Mouse (Mus musculus): Measurements from ENCODE around the gene Galt. TPM values are rescaled to one million over a fixed set of nuclear protein-coding genes. Genes with fewer than 3 reads are reported as not detected.
"Not testable (repeated sequence)": the region's sequence is repeated elsewhere in the genome, so short reads cannot be mapped to it uniquely, and the experiment has no call there.

The Galt gene
- polyA plus RNA-seq, 1 experiment = 211 TPM

GRCm38 (mm10) chr4:41760911-41761310 lies 5.9 kb downstream of the Galt start:
- H3K27me3 ChIP-seq (ENCODE audit: control insufficient read depth, insufficient read depth, low read length) = no peaks in the 10 kb centered on the region
- DNase-seq = no peak
- peak overlapping the region; percentile 35; the same call in 1 of the 2 replicates for H3K27ac ChIP-seq (ENCODE audit: control insufficient read depth, insufficient read depth, low read length)
- TF ChIP-seq POLR2A (IDR thresholded peaks at IDR 0.05; ENCODE audit: control insufficient read depth, extremely low read depth, insufficient read depth, low read length, poor library complexity) (no peak), CTCF (IDR thresholded peaks at IDR 0.05; ENCODE audit: borderline replicate concordance, control insufficient read depth, extremely low read depth, insufficient read depth, low read length, poor library complexity) (no peak)
- H3K4me1 ChIP-seq (replicated peaks; ENCODE audit: control insufficient read depth, insufficient read depth, low read length) = peaks cover 17% of the 10 kb centered on the region
- H3K36me3 ChIP-seq (ENCODE audit: control insufficient read depth, insufficient read depth, low read length) = peaks cover 6% of the 10 kb centered on the region
- no peak overlapping the region for H3K4me3 ChIP-seq (ENCODE audit: control insufficient read depth, insufficient read depth, low read length)
- 89% methylated on average over 4 of the region's 4 CpGs for whole genome bisulfite sequencing

GRCm38 (mm10) chr4:41761680-41762079 lies 6.7 kb downstream of the Galt start:
- DNase-seq = no peak
- Histone ChIP-seq H3K27ac (ENCODE audit: control insufficient read depth, insufficient read depth, low read length) (no peak overlapping the region), H3K4me1 (replicated peaks; ENCODE audit: control insufficient read depth, insufficient read depth, low read length) (peaks cover 12% of the 10 kb centered on the region), H3K27me3 (ENCODE audit: control insufficient read depth, insufficient read depth, low read length) (no peaks in the 10 kb centered on the region), H3K4me3 (ENCODE audit: control insufficient read depth, insufficient read depth, low read length) (no peak overlapping the region), H3K36me3 (ENCODE audit: control insufficient read depth, insufficient read depth, low read length) (peaks cover 6% of the 10 kb centered on the region)
- TF ChIP-seq POLR2A (IDR thresholded peaks at IDR 0.05; ENCODE audit: control insufficient read depth, extremely low read depth, insufficient read depth, low read length, poor library complexity) = no peak
- no peak for TF ChIP-seq CTCF (IDR thresholded peaks at IDR 0.05; ENCODE audit: borderline replicate concordance, control insufficient read depth, extremely low read depth, insufficient read depth, low read length, poor library complexity)

- Histone ChIP-seq H3K36me3 (ENCODE audit: control insufficient read depth, insufficient read depth, low read length) (peaks cover 6% of the 10 kb centered on the region), H3K27ac (ENCODE audit: control insufficient read depth, insufficient read depth, low read length) (no peak overlapping the region), H3K4me3 (ENCODE audit: control insufficient read depth, insufficient read depth, low read length) (no peak overlapping the region), H3K4me1 (replicated peaks; ENCODE audit: control insufficient read depth, insufficient read depth, low read length) (peaks cover 12% of the 10 kb centered on the region), H3K27me3 (ENCODE audit: control insufficient read depth, insufficient read depth, low read length) (no peaks in the 10 kb centered on the region)
- 90% methylated on average over 8 of the region's 8 CpGs for WGBS
- TF ChIP-seq POLR2A (IDR thresholded peaks at IDR 0.05; ENCODE audit: control insufficient read depth, extremely low read depth, insufficient read depth, low read length, poor library complexity) = no peak
- no peak for TF ChIP-seq CTCF (IDR thresholded peaks at IDR 0.05; ENCODE audit: borderline replicate concordance, control insufficient read depth, extremely low read depth, insufficient read depth, low read length, poor library complexity)
- DNase-seq = no peak
Observed at GRCm38 (mm10) chr4:41762099-41762687, 7.2 kb downstream of the Galt start.

- not testable (repeated sequence) for DNase-seq; H3K36me3 ChIP-seq (ENCODE audit: control insufficient read depth, insufficient read depth, low read length); H3K4me3 ChIP-seq (ENCODE audit: control insufficient read depth, insufficient read depth, low read length); H3K27me3 ChIP-seq (ENCODE audit: control insufficient read depth, insufficient read depth, low read length); H3K27ac ChIP-seq (ENCODE audit: control insufficient read depth, insufficient read depth, low read length)
- H3K4me1 ChIP-seq (replicated peaks; ENCODE audit: control insufficient read depth, insufficient read depth, low read length) = peaks cover 12% of the 10 kb centered on the region
- 91% methylated on average over 8 of the region's 8 CpGs for WGBS
Observed at GRCm38 (mm10) chr4:41762688-41763114, 7.7 kb downstream of the Galt start.

- peaks cover 12% of the 10 kb centered on the region for H3K4me1 ChIP-seq (replicated peaks; ENCODE audit: control insufficient read depth, insufficient read depth, low read length)
- not testable (repeated sequence) for H3K27me3 ChIP-seq (ENCODE audit: control insufficient read depth, insufficient read depth, low read length); DNase-seq; H3K27ac ChIP-seq (ENCODE audit: control insufficient read depth, insufficient read depth, low read length); H3K4me3 ChIP-seq (ENCODE audit: control insufficient read depth, insufficient read depth, low read length); H3K36me3 ChIP-seq (ENCODE audit: control insufficient read depth, insufficient read depth, low read length)
- 88% methylated on average over 4 of the region's 6 CpGs for WGBS
Observed at GRCm38 (mm10) chr4:41763176-41763575, 8.1 kb downstream of the Galt start.

- H3K36me3 ChIP-seq (ENCODE audit: control insufficient read depth, insufficient read depth, low read length); DNase-seq; H3K27me3 ChIP-seq (ENCODE audit: control insufficient read depth, insufficient read depth, low read length); H3K4me1 ChIP-seq (replicated peaks; ENCODE audit: control insufficient read depth, insufficient read depth, low read length); H3K27ac ChIP-seq (ENCODE audit: control insufficient read depth, insufficient read depth, low read length); H3K4me3 ChIP-seq (ENCODE audit: control insufficient read depth, insufficient read depth, low read length): not testable (repeated sequence)
- WGBS = 86% methylated on average over 10 of the region's 10 CpGs
Observed at GRCm38 (mm10) chr4:41767301-41767700, 12.3 kb downstream of the Galt start.

GRCm38 (mm10) chr4:41772946-41773345 lies 17.9 kb downstream of the Galt start:
- 10% methylated on average over 11 of the region's 16 CpGs for WGBS
- not testable (repeated sequence) for H3K4me3 ChIP-seq (ENCODE audit: control insufficient read depth, insufficient read depth, low read length)

GRCm38 (mm10) chr4:41773502-41773901 lies 18.5 kb downstream of the Galt start:
- not testable (repeated sequence) for H3K27me3 ChIP-seq (ENCODE audit: control insufficient read depth, insufficient read depth, low read length); H3K36me3 ChIP-seq (ENCODE audit: control insufficient read depth, insufficient read depth, low read length); H3K4me1 ChIP-seq (replicated peaks; ENCODE audit: control insufficient read depth, insufficient read depth, low read length); H3K27ac ChIP-seq (ENCODE audit: control insufficient read depth, insufficient read depth, low read length)
- peak; percentile 48 for DNase-seq
- peak overlapping the region; percentile 67 for H3K4me3 ChIP-seq (ENCODE audit: control insufficient read depth, insufficient read depth, low read length)
- WGBS = 1% methylated on average over 17 of the region's 25 CpGs

More at GRCm38 (mm10) chr4:41772946-41773345, 17.9 kb downstream of the Galt start:
- not testable (repeated sequence) for H3K27me3 ChIP-seq (ENCODE audit: control insufficient read depth, insufficient read depth, low read length); H3K27ac ChIP-seq (ENCODE audit: control insufficient read depth, insufficient read depth, low read length); H3K36me3 ChIP-seq (ENCODE audit: control insufficient read depth, insufficient read depth, low read length); DNase-seq; H3K4me1 ChIP-seq (replicated peaks; ENCODE audit: control insufficient read depth, insufficient read depth, low read length)

GRCm38 (mm10) chr4:41774002-41774401 lies 19.0 kb downstream of the Galt start, which contains the start of gene Ccl27a:
Ccl27a (minus strand) TSS chr4:41774247.
- peak; percentile 84 for DNase-seq

GRCm38 (mm10) chr4:41774506-41774905 lies 19.5 kb downstream of the Galt start:
- 91% methylated on average over 3 of the region's 3 CpGs for WGBS
- not testable (repeated sequence) for H3K27ac ChIP-seq (ENCODE audit: control insufficient read depth, insufficient read depth, low read length); H3K27me3 ChIP-seq (ENCODE audit: control insufficient read depth, insufficient read depth, low read length); H3K4me1 ChIP-seq (replicated peaks; ENCODE audit: control insufficient read depth, insufficient read depth, low read length); H3K4me3 ChIP-seq (ENCODE audit: control insufficient read depth, insufficient read depth, low read length); DNase-seq; H3K36me3 ChIP-seq (ENCODE audit: control insufficient read depth, insufficient read depth, low read length)

More at GRCm38 (mm10) chr4:41774002-41774401, 19.0 kb downstream of the Galt start, which contains the start of gene Ccl27a:
- not testable (repeated sequence) for H3K4me1 ChIP-seq (replicated peaks; ENCODE audit: control insufficient read depth, insufficient read depth, low read length); H3K27ac ChIP-seq (ENCODE audit: control insufficient read depth, insufficient read depth, low read length); H3K36me3 ChIP-seq (ENCODE audit: control insufficient read depth, insufficient read depth, low read length); H3K27me3 ChIP-seq (ENCODE audit: control insufficient read depth, insufficient read depth, low read length)
- H3K4me3 ChIP-seq (ENCODE audit: control insufficient read depth, insufficient read depth, low read length) = peak within 1 kb of the TSS; percentile 67
- 6% methylated on average over 12 of the region's 14 CpGs for WGBS

Data from thymus, adult 2 months (tissue).